Mouse (Mus musculus) embryonic fibroblast, embryonic 13.5 days (primary cell): ENCODE measurements around the gene Taf12.
"Not testable (repeated sequence)": the region's sequence is repeated elsewhere in the genome, so short reads cannot be mapped to it uniquely, and the experiment has no call there.

Experiments used
- CTCF ChIP-seq: IDR thresholded peaks from 2 replicates; pipeline ENCODE4 v1.5.1; 2011; ENCODE audit warnings: mild to moderate bottlenecking, control low read depth, low read length, moderate library complexity, borderline replicate concordance; ENCODE audit not compliant: insufficient read depth
- POLR2A ChIP-seq: IDR thresholded peaks from 2 replicates; pipeline ENCODE4 v1.6.1; 2011; ENCODE audit warnings: low read depth, mild to moderate bottlenecking, control low read depth, low read length, moderate library complexity

DNA sequence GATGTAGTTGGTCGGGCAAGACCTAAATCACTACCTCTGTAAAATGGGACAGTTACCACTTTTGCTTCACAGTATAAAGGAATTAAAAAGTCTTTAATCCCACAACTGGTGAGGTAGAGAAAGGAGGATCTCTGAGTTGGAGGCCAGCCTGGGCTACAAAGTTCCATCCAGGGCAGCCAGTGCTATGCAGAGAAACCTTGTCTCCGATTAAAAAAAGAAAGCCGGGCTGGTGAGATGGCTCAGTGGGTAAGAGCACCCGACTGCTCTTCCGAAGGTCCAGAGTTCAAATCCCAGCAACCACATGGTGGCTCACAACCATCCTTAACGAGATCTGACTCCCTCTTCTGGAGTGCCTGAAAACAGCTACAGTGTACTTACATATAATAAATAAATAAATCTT lies 29.3 kb downstream of the Taf12 start:
- TF ChIP-seq CTCF = not testable (repeated sequence)
- TF ChIP-seq POLR2A = 0 out of 2 replicates have a peak, but pooled peaks have one; percentile 7
